Mouse (Mus musculus) MEL (cell line): ENCODE results near the gene Kdm7a. TPM values are rescaled to one million over a fixed set of nuclear protein-coding genes. Genes with fewer than 3 reads are reported as not detected.

Experiments used
- DNase-seq: peaks from one replicate; pipeline ENCODE4 v3.0.0; 2011; ENCODE audit warnings: low read depth, low spot score
- H3K27ac ChIP-seq: 2 replicates; pipeline ENCODE4 v1.5.1; 2012; ENCODE audit warnings: low read depth, mild to moderate bottlenecking, control low read depth, low read length, moderate library complexity; ENCODE audit not compliant: control insufficient read depth
- H3K27me3 ChIP-seq, 2 experiments: fragments of 150-350 bp in 1 of 2; sonication (generic) in 1 of 2; 2 replicates each; pipeline ENCODE4 v1.6.1; 2012; ENCODE audit warnings: low read length in 2 of 2, mild to moderate bottlenecking in 2 of 2, improper control_type of control experiment in 1 of 2, moderate library complexity in 1 of 2; ENCODE audit not compliant: insufficient read depth in 2 of 2, control insufficient read depth in 1 of 2
- H3K36me3 ChIP-seq, 2 experiments: 2 replicates each; pipeline ENCODE4 v1.6.1; 2012 to 2014; ENCODE audit warnings: low read length in 2 of 2, improper control_type of control experiment in 1 of 2, inconsistent platforms in 1 of 2, mild to moderate bottlenecking in 1 of 2; ENCODE audit not compliant: insufficient read depth in 2 of 2, control insufficient read depth in 1 of 2
- H3K4me1 ChIP-seq, 2 experiments: fragments of 150-350 bp in 1 of 2; sonication (generic) in 1 of 2; 2 replicates each; pipeline ENCODE4 v1.6.1; 2012; ENCODE audit warnings: low read length in 2 of 2, improper control_type of control experiment in 1 of 2, mild to moderate bottlenecking in 1 of 2; ENCODE audit not compliant: insufficient read depth in 2 of 2, control insufficient read depth in 1 of 2
- H3K4me3 ChIP-seq, 2 experiments: fragments of 150-350 bp in 1 of 2; sonication (generic) in 1 of 2; 2 replicates each; pipeline ENCODE4 v1.5.1; 2012; ENCODE audit warnings: low read depth in 2 of 2, low read length in 2 of 2, mild to moderate bottlenecking in 2 of 2, moderate library complexity in 2 of 2, control low read depth in 1 of 2, improper control_type of control experiment in 1 of 2; ENCODE audit not compliant: control insufficient read depth in 1 of 2, insufficient read depth in 1 of 2
- H3K79me2 ChIP-seq: 2 replicates; pipeline ENCODE4 v1.6.1; 2012; ENCODE audit warnings: mild to moderate bottlenecking, low read length, moderate library complexity; ENCODE audit not compliant: control insufficient read depth, poor library complexity, insufficient read depth
- H3K9ac ChIP-seq: 2 replicates; pipeline ENCODE4 v1.6.1; 2012; ENCODE audit warnings: low read depth, mild to moderate bottlenecking, control low read depth, low read length, moderate library complexity; ENCODE audit not compliant: control insufficient read depth, poor library complexity, severe bottlenecking
- H3K9me3 ChIP-seq: fragments of 150-350 bp; sonication (generic); replicated peaks from 2 replicates; pipeline ENCODE4 v1.6.1; 2012; ENCODE audit warnings: mild to moderate bottlenecking, low read length, improper control_type of control experiment, moderate library complexity; ENCODE audit not compliant: insufficient read depth
- CTCF ChIP-seq, 3 experiments: IDR thresholded peaks in 2 of 3; conservative IDR thresholded peaks in 1 of 3; 2 replicates each; pipeline ENCODE4 v1.5.1; 2011 to 2012; ENCODE audit warnings: low read length in 3 of 3, low read depth in 2 of 3, mild to moderate bottlenecking in 2 of 3, improper control_type of control experiment in 1 of 3, inconsistent platforms in 1 of 3, mixed read lengths in 1 of 3, moderate library complexity in 1 of 3; ENCODE audit not compliant: control insufficient read depth in 1 of 3, insufficient read depth in 1 of 3, poor library complexity in 1 of 3, severe bottlenecking in 1 of 3
- ELF1 ChIP-seq: IDR thresholded peaks from 2 replicates; pipeline ENCODE4 v1.6.1; 2014; ENCODE audit warnings: low read depth, mild to moderate bottlenecking, inconsistent platforms, low read length, improper control_type of control experiment, moderate library complexity
- EP300 ChIP-seq, 2 experiments: IDR thresholded peaks; 2 replicates each; pipeline ENCODE4 v1.6.1; 2011; ENCODE audit warnings: improper control_type of control experiment in 2 of 2, low read length in 2 of 2, low read depth in 1 of 2, mild to moderate bottlenecking in 1 of 2
- GABPA ChIP-seq: IDR thresholded peaks from 2 replicates; pipeline ENCODE4 v1.6.1; 2012; ENCODE audit warnings: low read depth, mild to moderate bottlenecking, inconsistent platforms, low read length, improper control_type of control experiment, moderate library complexity
- GATA1 ChIP-seq: IDR thresholded peaks from 2 replicates; pipeline ENCODE4 v1.6.1; 2011; ENCODE audit warnings: low read depth, low read length, improper control_type of control experiment
- HCFC1 ChIP-seq: IDR thresholded peaks from 2 replicates; pipeline ENCODE4 v1.6.1; 2012; ENCODE audit warnings: low read depth, mild to moderate bottlenecking, inconsistent platforms, low read length, improper control_type of control experiment, moderate library complexity
- JUND ChIP-seq: IDR thresholded peaks from 2 replicates; pipeline ENCODE4 v1.6.1; 2011; ENCODE audit warnings: low read depth, mild to moderate bottlenecking, improper control_type of control experiment, low read length
- KAT2A ChIP-seq: conservative IDR thresholded peaks from 2 replicates; pipeline ENCODE4 v1.6.1; 2012; ENCODE audit warnings: low read depth, low read length, improper control_type of control experiment, inconsistent platforms
- MAX ChIP-seq: IDR thresholded peaks from 2 replicates; pipeline ENCODE4 v1.6.1; 2011; ENCODE audit warnings: low read length, improper control_type of control experiment
- MYC ChIP-seq: IDR thresholded peaks from 2 replicates; pipeline ENCODE4 v1.6.1; 2011; ENCODE audit warnings: low read depth, mild to moderate bottlenecking, low read length, improper control_type of control experiment, moderate library complexity
- NELFE ChIP-seq: IDR thresholded peaks from 2 replicates; pipeline ENCODE4 v1.6.1; 2011; ENCODE audit warnings: low read depth, low read length, improper control_type of control experiment
- POLR2A ChIP-seq, 2 experiments: IDR thresholded peaks; 2 replicates each; pipeline ENCODE4 v1.6.1; 2011 to 2012; ENCODE audit warnings: low read length in 2 of 2, mild to moderate bottlenecking in 2 of 2, control low read depth in 1 of 2, improper control_type of control experiment in 1 of 2, low read depth in 1 of 2, moderate library complexity in 1 of 2; ENCODE audit not compliant: control insufficient read depth in 1 of 2, insufficient read depth in 1 of 2, poor library complexity in 1 of 2
- POLR2AphosphoS2 ChIP-seq: IDR thresholded peaks from 2 replicates; pipeline ENCODE4 v1.6.1; 2011; ENCODE audit warnings: low read length, improper control_type of control experiment
- POLR2AphosphoS5 ChIP-seq: IDR thresholded peaks from 2 replicates; pipeline ENCODE4 v1.6.1; 2012; ENCODE audit warnings: low read depth, borderline replicate concordance, mild to moderate bottlenecking, inconsistent platforms, low read length, moderate library complexity, mixed read lengths
- TBP ChIP-seq: IDR thresholded peaks from 2 replicates; pipeline ENCODE4 v1.8.0; 2011; ENCODE audit warnings: low read depth, low read length, improper control_type of control experiment
- TCF12 ChIP-seq: IDR thresholded peaks from 2 replicates; pipeline ENCODE4 v1.6.1; 2014; ENCODE audit warnings: low read depth, mild to moderate bottlenecking, inconsistent platforms, low read length, improper control_type of control experiment, moderate library complexity
- USF2 ChIP-seq, 2 experiments: IDR thresholded peaks; 2 replicates each; pipeline ENCODE4 v1.6.1; 2011 to 2012; ENCODE audit warnings: improper control_type of control experiment in 2 of 2, low read length in 2 of 2, borderline replicate concordance in 1 of 2, inconsistent platforms in 1 of 2, low read depth in 1 of 2, mild to moderate bottlenecking in 1 of 2; ENCODE audit not compliant: insufficient read depth in 1 of 2
- polyA plus RNA-seq, 2 experiments: library from polyadenylated mRNA; stranded (reverse) in 1 of 2; unstranded in 1 of 2; fragments of >175 nt in 1 of 2; fragments of >200 nt in 1 of 2; gene quantifications; 2 replicates each; pipeline versions ENCODE4 v1.2.1 to v1.2.4; 2012; ENCODE audit warnings: low replicate concordance in 2 of 2, low read depth in 1 of 2; ENCODE audit not compliant: insufficient read length in 2 of 2, insufficient read depth in 1 of 2, missing spikeins in 1 of 2
- total RNA-seq: library from RNA; depleted of rRNA; stranded (reverse); fragments of 300-350 nt; gene quantifications from 2 replicates; pipeline ENCODE4 v1.2.3, GENCODE M21; 2012

The Kdm7a gene
- total and polyA plus RNA-seq, 3 experiments: 1.7 to 2.5 TPM; not detected in 1

GRCm38 (mm10) chr6:39232617-39233016 lies 26.0 kb upstream of the Kdm7a start:
- H3K36me3 ChIP-seq: no peaks in the 10 kb centered on the region
- H3K9ac ChIP-seq: no peak overlapping the region
- no peak for TF ChIP-seq MYC
- no peak for TF ChIP-seq GATA1
- TF ChIP-seq TBP: no peak
- TF ChIP-seq POLR2AphosphoS5: no peak
- no peaks in the 10 kb centered on the region for H3K9me3 ChIP-seq
- no peak overlapping the region for H3K4me3 ChIP-seq
- H3K27ac ChIP-seq: no peak overlapping the region
- no peaks in the 10 kb centered on the region for H3K79me2 ChIP-seq
- peaks cover 0 to 6% of the 10 kb centered on the region in 2 experiments; a peak in 2 of 4 replicates for H3K27me3 ChIP-seq
- no peaks in the 10 kb centered on the region for H3K4me1 ChIP-seq
- no peak for DNase-seq

DNA sequence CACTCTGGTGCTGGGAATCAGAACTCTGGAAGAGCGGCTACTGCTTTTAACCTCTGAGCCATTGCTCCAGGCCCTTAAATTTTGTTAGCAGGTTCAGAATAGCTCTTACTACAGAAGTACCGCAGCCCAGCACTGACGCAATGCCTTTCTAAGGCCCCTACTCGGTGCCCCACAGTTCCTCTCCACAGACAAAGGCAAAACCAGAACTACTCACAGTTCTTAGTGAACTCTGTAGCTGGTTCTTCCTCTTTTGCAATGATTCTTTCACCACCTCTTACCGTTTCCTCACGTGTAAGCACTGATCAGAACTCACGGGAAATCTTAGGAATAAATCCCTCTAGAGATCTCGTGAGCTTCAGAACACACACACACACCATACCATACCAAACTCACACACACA lies 24.1 kb upstream of the Kdm7a start:
- no peak for TF ChIP-seq KAT2A
- no peak for TF ChIP-seq NELFE
- TF ChIP-seq CTCF (IDR thresholded peaks at IDR 0.05 in 2 of 3, conservative IDR thresholded peaks at IDR 0.05 in 1 of 3; ENCODE audit: control insufficient read depth in 1 of 3, insufficient read depth in 1 of 3, low read depth in 2 of 3, low read length in 3 of 3, poor library complexity in 1 of 3, severe bottlenecking in 1 of 3): no peak
- TF ChIP-seq EP300 (IDR thresholded peaks at IDR 0.05; ENCODE audit: low read depth in 1 of 2, low read length in 2 of 2): no peak
- TF ChIP-seq POLR2AphosphoS5: no peak
- TF ChIP-seq POLR2A (IDR thresholded peaks at IDR 0.05; ENCODE audit: control insufficient read depth in 1 of 2, insufficient read depth in 1 of 2, low read depth in 1 of 2, low read length in 2 of 2, poor library complexity in 1 of 2): no peak
- TF ChIP-seq ELF1: no peak
- no peak for TF ChIP-seq JUND
- TF ChIP-seq TCF12: no peak
- TF ChIP-seq POLR2AphosphoS2: no peak
- no peak for TF ChIP-seq GABPA
- no peak for TF ChIP-seq MYC
- TF ChIP-seq TBP: no peak
- no peak for TF ChIP-seq HCFC1
- no peak for TF ChIP-seq USF2 (IDR thresholded peaks at IDR 0.05; ENCODE audit: borderline replicate concordance in 1 of 2, insufficient read depth in 1 of 2, low read depth in 1 of 2, low read length in 2 of 2)
- no peak for TF ChIP-seq MAX
- H3K27me3 ChIP-seq: peaks cover 0 to 6% of the 10 kb centered on the region in 2 experiments; a peak in 2 of 4 replicates
- H3K79me2 ChIP-seq: no peaks in the 10 kb centered on the region
- no peak overlapping the region for H3K27ac ChIP-seq
- no peak overlapping the region for H3K9ac ChIP-seq
- DNase-seq: peak; percentile 25
- no peaks in the 10 kb centered on the region for H3K36me3 ChIP-seq
- no peaks in the 10 kb centered on the region for H3K9me3 ChIP-seq
- H3K4me3 ChIP-seq: no peak overlapping the region
- H3K4me1 ChIP-seq: no peaks in the 10 kb centered on the region
